Mouse (Mus musculus): ENCODE measurements at regions not wholly inside any gene's neighbourhood (a gene's known extent, or its start where the extent isn't known, plus 50 kb on each side); places are given as distances from the start of the nearest gene placed in this dataset.
A peak's percentile ranks its signal among the peaks of the same experiment; 100 is the strongest.

DNA sequence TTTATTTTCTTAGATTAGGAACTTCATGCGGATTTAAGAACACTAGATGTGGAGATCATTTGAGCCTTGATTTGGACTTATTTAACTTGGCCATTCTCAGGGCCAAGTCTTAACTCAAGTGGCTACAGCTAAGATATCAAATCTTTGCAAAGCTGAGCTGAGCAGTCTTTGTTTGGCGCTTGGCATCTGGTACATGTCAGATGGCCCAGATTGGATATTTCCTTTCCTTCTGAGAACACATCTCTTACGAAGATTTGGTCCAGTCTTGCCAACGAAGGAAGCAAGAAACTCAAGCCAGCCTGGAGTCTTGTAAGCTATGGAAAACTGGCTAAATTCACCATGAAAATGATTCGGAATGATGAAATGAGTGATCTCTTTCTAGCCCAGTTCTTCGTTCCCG lies 59.1 kb upstream of the Cdc42ep3 start:
- no peak for DNase-seq (ENCODE audit: low spot score)

DNA sequence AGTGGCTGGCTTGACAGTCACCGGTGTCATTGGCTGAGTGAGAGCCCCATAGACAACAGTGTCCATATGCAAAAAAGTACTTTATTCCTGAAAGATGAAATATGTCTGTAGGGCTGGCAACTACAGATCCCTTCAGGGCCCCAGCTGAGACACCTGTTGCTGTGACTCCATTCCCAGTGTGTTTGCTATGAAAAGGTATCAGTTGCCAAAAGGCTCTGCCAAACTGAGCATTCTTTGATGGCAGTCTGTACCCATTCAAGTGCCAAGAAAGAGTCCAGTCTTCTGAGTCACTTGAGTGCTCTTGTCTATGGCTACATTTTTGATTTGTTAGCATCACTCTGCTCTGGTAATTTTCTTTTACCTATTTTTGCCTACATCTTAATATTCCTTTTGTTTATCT lies 63.1 kb upstream of the Cdc42ep3 start:
- DNase-seq (ENCODE audit: low spot score) = no peak

DNA sequence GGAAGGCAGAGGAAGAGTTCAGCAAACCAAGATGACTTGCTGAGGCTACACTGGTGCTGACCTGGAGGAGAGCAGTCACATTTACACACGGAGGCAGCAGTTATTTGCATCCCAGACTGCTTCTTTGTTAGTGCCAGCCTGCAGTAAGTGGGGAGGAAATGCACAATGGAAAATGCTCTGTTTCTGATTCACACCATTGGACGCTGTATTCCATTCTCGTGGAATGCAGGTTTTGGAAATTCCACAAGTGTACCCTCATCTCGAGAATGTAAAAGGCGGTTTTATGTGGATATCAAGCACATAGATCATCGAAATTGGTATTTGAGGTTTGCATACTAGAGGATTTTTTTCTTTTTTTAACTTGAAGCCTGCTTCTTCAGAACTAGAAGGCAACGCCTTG lies 66.7 kb upstream of the Cdc42ep3 start:
- no peak for DNase-seq (ENCODE audit: low spot score)

DNA sequence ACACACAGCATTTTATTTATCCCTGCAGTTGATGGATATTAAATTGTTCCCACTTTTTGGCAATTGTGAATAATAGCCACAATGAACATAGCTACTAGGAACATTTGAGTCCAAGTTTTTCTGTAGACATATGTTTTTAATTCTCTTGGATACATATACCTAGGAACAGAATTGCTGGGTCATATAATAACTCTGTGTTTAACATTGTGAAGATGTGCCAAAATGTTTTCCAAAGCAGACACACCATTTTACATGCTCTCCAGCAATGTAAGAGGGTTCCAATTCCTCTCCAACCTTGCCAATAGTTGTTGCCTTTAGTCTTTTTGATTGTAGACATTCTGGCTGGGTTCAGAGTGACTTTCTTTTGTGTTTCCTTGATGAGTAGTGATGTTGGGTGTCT lies 84.3 kb upstream of the Cdc42ep3 start:
- DNase-seq (ENCODE audit: low spot score) = no peak

DNA sequence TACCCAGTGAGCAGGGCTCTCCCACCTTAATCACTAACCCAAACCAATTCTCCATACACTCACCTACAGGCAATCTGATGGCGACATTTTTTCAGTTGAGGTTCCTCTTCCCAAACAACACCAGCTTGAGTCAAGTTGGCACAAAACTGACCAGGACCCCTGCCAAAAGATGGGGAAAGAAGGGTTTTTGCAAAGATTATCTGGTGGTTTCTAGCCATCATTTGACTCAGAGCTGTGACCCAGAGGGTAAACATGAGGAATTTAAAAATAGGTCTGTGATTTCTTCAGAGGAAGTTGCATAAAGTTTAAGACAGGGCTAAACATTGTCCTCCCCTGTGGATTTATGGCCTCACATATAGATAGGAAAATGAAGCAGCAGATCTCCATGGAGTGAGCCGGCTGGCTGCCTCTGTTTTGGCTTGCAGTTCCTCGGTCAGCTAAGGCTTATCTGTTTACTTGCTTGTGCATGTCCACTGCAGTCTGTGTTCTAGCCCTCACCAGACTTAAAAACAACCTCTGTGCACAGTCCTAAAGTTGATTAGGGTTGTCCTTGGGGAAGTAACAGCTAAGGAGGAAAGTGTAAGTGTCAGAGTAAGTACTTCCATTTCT lies 87.7 kb upstream of the Cdc42ep3 start:
- DNase-seq (ENCODE audit: low spot score) = peak; percentile 96

DNA sequence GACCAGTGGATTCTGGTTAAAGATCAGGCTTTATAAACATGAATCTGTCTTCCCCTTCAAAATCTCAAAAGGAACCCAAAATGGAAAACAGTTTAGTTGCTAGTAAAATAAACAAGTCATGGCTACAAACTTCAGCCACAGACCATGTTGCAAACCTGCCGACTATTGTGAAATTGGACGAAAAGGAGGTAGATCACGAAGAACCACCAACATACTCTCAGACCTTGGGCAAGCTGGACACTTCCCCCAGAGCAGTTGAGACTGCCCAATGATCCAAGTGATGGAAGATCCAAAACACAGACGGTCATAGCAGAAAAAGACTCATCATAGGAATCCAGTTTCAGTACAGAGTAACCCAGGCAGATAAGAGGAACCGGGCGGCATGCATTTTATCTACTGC lies 92.3 kb upstream of the Cdc42ep3 start:
- peak; percentile 77 for DNase-seq (ENCODE audit: low spot score)

DNA sequence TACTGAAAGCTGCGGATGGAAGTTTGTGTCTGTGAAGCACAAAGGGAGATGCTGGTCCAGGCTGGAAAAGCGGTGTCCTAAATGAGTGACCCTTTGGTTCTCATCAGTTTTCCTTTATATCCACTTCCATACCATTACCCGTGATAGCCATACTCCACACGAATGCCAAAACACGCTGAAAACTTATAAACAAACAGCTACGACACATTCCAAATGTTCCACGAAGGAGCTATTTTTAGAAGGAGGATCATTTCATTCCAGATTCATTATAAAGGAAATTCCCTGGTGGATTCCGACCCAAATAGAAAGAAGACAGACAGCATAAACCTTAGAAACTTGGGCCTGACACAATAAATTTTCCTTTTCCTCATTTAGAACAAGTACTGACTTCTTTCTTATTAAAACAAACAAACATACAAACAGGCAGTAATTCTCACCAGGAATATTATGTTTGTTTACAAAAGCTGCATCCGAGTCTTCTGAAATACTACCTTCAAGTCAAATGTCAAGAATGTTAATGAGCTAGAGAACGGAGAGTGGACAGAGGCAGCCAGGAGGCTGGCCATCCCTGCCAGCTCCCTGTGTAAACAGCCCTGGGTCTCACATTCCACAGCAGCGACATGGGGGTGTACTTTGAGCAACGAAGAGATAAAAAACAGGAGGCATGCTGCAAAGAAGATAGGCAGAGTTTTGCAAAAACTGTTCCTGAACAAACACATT lies 96.4 kb upstream of the Cdc42ep3 start:
- peak; percentile 54 for DNase-seq (ENCODE audit: low spot score)

DNA sequence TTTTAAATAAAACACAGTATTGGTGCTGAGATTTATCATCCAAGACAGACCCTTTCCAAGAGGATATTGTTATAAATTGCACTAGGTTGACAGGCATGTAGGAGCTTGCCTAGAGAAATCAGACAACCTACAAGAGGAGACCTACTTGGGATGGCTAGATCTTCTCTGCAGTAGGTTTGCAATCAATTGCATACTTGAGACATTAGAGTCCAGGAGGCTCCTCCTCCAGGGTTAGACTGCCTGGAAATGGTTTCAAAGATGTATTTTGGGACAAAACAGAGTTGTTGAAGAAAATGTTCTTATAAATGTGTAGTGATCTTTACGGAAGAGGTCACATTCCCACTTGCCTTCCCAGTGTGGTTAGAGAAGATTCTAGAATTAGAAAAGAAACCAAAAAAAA lies 98.9 kb upstream of the Cdc42ep3 start:
- no peak for DNase-seq (ENCODE audit: low spot score)

DNA sequence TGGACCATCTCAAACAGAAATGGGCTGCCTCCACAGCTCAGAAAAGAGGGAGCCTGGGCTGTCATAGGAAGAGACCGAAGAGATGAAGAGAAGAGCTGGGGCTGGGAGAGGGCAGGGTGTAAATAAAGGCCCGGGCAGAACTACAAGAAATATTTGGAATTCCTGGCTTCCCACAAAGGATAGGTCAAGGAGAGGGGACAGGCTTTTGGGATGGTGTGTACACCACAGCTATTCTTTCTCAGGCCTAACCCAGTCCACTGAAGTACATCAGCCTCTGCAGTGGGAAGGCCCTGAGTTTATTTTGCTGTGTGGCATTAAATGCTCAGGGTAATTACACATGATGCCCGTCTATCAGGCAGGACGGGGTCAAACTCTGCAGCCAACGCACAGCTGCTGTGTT lies 99.6 kb upstream of the Cdc42ep3 start:
- DNase-seq (ENCODE audit: low spot score) = no peak

DNA sequence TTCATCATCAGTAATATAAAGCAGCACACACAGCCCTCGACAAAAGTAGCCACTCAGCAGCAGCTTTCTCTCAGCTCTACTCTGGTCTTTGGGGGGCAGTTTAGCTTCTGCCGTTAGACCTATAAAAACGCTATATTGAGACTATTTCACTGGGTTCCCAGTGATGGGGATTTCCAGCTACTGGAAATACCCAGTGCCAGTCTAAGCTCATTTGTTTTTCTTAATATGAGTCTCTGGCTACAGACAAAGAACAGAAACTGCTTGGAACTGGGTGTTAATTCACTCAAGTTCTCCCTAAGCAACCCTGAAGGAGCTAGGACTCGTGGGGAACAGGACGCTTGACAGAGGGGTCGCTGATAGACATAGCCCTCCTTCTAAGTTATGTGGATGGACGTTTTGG lies 100.3 kb upstream of the Cdc42ep3 start:
- DNase-seq (ENCODE audit: low spot score) = no peak

DNA sequence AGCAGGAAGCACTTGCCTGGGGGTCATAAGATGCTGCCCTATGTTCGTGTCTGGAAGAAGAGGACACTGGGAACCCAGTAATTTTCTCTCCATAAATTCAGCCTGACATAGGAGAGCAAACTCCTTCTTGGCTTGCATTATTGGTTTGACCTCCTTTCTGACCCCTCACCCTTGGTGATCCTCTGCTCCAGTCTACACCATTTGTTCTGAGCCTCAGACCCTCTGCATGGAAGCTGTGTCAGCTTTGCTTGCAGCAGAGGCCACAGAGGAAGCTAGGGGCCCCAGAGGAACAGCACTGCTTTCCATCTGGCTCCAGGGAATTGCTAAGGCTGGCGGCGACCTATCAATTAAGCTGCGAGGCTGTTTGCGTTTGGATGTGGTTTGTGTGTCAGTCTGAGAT lies 102.7 kb upstream of the Cdc42ep3 start:
- DNase-seq (ENCODE audit: low spot score) = no peak

DNA sequence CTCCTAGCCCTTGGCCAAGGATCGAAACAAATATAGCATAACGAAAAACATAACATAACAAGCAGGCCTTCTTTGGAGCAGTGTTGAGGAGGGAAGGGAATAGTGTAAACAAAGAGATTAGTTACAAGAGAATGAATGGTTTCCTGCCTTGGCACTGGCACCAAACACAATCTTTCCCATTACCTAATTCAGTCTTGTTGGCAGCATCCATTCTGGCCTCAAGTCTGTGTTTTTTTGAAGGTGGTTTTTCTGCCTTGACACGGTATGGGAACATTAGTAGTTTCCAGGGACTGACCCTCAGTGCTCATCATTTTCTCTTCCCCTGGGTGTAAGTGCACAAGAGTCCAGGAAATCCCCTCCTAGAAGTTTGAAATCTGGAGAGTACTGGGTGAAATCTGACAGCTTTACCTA lies 106.8 kb upstream of the Cdc42ep3 start:
- peak; percentile 76 for DNase-seq (ENCODE audit: low spot score)

DNA sequence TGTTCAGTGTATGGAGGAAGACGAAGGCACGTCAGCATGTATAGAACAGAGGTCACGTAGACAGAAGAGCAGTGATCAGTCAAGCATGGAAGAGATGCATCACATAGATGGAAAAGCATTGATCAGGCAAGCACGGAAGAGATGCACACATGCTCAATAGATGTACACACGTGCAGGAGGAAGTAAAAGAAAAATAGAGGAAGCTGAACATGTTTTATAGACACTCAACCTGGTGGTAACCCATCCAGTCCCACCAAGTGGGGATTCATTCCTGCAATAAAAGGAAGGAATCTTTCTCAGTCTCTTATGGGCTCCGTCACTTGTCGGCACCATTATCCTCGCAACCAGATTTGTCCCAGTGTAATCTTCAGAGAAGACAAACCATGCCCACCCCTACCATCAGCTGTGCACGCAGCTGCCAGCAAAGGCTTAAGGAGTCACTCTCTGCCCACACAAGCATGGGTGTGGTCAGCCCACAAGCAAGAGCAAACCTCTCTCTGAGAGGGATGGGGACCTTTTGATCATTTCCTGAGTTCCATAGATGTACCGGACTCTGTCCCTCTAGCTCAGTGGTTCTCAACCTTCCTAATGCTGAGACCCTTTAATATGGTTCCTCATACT lies 108.3 kb upstream of the Cdc42ep3 start:
- DNase-seq (ENCODE audit: low spot score) = no peak

DNA sequence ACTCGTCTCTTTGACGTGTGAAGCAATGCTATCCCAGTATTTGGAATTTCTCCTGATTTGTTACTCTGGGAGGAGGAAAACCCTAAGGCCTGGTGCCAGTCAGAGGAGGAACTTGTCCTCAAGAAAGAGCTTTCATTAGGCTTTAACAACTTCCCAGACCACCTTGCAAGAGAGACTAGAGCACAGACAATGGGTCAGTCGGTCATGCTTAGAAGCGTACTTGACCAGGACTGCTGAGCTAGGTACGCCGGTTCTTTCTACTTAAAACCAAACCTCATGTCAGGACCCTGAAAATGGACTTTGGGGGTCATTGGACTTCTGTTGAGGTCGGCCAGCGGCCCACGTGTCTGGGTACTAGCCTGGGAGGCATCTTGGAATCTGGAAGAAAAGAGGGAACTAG lies 110.8 kb upstream of the Cdc42ep3 start:
- no peak for DNase-seq (ENCODE audit: low spot score)

DNA sequence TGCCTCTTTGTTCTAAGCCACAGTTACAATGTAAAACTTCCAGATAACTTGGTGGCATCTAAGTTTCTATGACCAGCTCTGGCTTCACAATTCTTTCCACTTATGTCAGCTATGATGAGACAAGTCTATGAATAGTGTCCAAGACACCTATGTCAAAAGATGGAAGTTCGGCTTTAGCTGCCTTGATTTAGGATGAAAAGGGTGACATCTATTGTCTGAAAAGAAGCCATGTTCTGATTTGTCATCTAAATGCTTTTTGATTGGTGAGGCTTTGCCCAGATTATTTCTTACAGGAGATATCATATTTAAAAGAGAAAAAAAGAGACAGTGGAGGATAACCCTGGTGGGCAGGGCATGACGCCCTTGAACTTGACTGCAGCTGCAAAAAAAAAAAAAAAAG lies 116.7 kb upstream of the Cdc42ep3 start:
- no peak for DNase-seq (ENCODE audit: low spot score)

DNA sequence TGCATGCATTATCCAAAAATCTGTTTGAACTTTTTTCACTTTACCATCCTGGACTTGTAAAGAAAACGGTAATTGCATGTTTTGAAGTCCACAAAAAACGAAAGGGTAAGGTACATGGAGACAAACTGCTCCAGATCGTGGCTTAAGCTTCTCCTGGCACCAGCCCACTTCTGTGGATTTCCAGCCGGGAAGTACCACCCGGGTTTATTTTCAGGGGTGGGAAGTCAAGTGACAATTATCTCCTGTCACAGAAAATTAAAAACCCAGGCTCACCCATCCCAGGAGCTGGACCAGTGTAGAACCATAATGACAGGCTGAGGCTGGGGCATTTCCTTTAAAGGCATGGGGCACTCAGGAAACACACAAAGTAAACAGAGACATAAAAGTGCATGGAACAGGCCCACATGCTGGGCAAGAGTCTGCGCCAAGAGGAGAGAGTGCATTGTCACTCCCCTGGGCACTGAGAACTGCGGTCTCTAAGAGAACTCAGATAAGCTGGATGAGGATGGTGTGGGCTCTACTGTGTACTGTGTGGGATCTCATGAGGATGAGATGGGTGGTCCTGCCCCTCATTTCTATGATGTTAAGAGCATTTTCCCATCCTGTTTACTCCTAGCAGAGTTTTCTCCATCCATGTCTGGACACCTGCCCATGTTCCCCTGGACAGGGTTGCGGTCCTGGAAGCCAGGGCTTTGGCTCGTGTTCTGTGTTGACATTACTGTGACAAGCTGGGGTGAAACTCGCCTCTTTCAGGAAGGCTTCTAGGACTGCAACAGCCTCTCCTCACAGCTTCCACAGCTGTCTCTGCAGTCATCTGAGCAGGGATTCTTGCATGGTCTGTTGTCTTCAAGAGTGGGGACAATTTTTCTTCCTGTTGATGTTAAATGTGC lies 117.5 kb upstream of the Cdc42ep3 start:
- DNase-seq (ENCODE audit: low spot score) = no peak

DNA sequence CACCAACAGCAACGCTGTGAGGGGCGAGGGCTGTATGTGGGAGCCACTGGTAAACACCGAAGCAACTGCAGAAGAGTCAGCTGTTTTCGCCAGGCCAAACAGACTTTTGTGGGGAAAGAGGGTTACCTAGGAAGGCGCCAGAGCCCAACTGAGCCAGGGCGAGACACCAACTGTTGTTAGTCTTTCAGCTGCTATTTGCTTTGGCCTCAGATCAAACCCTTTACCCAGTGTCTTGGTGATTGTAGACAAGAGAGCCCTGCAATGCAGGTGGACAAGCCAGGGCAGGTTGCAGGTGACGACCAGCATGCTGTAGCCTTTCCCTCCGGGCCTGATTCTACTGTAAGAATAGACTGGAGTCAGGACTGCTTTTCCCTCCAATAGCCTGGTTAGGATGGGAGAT lies 121.8 kb upstream of the Cdc42ep3 start:
- DNase-seq (ENCODE audit: low spot score) = no peak

DNA sequence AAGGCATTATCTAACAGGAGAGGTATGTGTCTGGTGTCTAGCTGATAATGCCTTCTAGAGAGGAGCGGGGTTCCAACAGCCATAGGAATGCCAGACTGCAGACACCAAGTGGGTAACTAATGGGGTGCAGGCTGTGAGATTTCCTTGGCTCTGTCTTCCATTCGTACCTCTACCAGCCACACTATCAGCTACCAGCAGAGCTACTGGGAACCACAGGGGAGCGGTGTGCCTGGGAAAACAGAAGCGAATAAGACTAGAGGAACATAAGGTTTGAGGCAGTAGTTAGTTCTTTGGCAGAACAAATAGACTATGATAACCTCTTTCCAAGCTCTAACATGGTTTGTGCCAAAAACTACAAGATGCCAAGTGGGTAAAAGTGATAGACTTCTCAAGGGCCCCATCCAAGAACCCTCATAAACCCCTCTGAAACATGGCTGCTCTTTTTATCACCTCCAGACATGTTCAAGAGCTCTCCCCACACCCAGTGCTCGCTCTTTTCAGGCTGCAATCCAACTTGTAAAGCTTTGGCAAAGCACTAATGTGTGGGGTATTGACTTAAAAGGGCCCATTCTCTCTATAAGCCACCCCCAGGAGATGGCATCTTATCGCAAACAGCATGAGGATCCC lies 126.3 kb upstream of the Cdc42ep3 start:
- no peak for DNase-seq (ENCODE audit: low spot score)

DNA sequence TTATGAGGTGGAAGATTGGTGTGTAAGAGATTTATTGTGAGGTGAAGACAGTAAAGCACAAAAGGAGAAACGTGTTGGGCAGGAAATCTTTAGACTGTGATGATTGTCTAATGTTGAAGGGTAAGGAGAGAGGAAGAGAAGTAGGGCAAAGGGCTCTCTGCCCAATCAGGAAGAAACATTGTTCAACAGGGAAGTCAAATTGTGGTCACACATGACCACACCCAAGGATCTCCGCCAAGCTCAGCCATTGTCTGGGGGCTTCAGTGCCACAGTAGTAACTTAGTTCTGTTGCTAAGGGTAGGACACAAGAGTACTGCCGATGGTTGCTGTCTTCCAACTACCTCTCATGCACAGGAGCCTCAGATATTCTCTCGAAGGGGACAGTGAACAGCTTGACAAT lies 127.0 kb upstream of the Cdc42ep3 start:
- DNase-seq (ENCODE audit: low spot score) = no peak

DNA sequence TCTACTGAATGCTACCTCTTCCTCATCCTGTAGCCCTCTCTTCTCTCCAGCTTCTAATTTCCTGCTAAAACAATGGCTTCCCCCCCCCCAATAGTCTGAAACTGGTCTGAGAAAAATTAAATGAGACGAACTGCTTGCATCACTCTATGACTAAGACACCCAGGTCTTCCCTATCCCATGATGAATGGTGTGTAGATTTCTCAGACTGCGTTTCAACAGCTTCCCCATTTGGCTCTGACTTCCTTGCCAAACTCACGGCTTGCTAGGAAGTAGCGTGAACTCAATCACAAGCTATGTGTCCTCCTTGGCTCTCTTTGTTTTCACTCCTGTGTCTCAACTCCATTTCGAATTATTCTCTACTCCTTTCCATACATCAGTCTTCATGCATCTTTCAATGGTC lies 126.4 kb upstream of the Rmdn2 start:
- DNase-seq (ENCODE audit: low spot score) = no peak

DNA sequence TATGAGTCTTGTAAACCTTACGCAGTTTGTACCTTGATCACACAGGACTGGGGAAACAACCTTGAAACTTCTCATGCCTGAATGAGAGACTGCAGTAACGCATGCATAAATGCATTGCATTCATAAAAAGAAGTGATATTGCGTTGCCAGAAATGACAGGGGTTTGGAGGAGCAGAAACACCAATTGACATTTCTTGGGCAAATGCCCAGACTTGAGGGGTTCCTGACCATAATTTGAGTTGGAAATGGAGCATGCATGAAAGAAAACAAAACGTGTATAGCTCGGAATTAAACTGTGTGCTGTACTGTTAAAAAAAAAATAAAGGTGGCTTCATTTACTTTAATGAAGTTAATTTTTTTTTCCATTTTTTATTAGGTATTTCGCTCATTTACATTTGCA lies 122.4 kb upstream of the Rmdn2 start:
- DNase-seq (ENCODE audit: low spot score) = no peak

DNA sequence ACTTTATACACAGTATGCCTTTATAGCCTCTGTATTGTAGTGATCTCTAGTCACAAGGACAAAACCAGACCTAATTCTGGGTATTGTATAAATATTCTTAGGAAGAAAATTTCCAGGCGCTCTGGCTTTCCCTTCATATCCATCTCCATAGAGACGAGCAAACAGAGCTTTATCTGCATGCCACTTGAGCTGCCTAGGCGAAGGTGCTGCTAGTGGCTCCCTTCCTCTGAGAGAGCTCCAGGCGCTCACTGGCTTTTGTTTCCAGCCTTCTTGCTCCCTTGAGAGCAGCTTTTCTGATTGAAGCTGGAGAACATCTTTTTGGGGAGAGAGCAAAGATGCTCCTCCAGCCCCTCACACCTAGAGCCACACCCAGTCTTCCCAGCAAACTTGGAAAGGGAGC lies 114.0 kb upstream of the Rmdn2 start:
- no peak for DNase-seq (ENCODE audit: low spot score)

Measured in adipocyte (in vitro differentiated cells).